Mouse (Mus musculus): ENCODE measurements around the gene Mob4. TPM values are rescaled to one million over a fixed set of nuclear protein-coding genes. Genes with fewer than 3 reads are reported as not detected.

Mob4 gene
- polyA plus RNA-seq, 1 experiment = 47.1 TPM

GRCm38 (mm10) chr1:55174558-55175034 lies 43.6 kb downstream of the Mob4 start:
- DNase-seq (ENCODE audit: extremely low spot score in 1 of 2, low spot score in 1 of 2) = no peak

GRCm38 (mm10) chr1:55179917-55180566 lies 49.0 kb downstream of the Mob4 start:
- DNase-seq (ENCODE audit: extremely low spot score in 1 of 2, low spot score in 1 of 2) = no peak

GRCm38 (mm10) chr1:55182392-55182791 lies 51.4 kb downstream of the Mob4 start:
- no peak for DNase-seq (ENCODE audit: extremely low spot score in 1 of 2, low spot score in 1 of 2)

- no peak for DNase-seq (ENCODE audit: extremely low spot score in 1 of 2, low spot score in 1 of 2)
Measured at GRCm38 (mm10) chr1:55185718-55186117, 54.7 kb downstream of the Mob4 start.

- DNase-seq (ENCODE audit: extremely low spot score in 1 of 2, low spot score in 1 of 2) = no peak
Measured at GRCm38 (mm10) chr1:55186592-55187210, 55.7 kb downstream of the Mob4 start.

GRCm38 (mm10) chr1:55192015-55192414 lies 61.0 kb downstream of the Mob4 start:
- no peak for DNase-seq (ENCODE audit: extremely low spot score in 1 of 2, low spot score in 1 of 2)

- no peak for DNase-seq (ENCODE audit: extremely low spot score in 1 of 2, low spot score in 1 of 2)
Measured at GRCm38 (mm10) chr1:55192824-55193223, 61.8 kb downstream of the Mob4 start.

GRCm38 (mm10) chr1:55193316-55193715 lies 62.3 kb downstream of the Mob4 start:
- DNase-seq (ENCODE audit: extremely low spot score in 1 of 2, low spot score in 1 of 2) = no peak

GRCm38 (mm10) chr1:55194064-55194915 lies 63.3 kb downstream of the Mob4 start:
- no peak for DNase-seq (ENCODE audit: extremely low spot score in 1 of 2, low spot score in 1 of 2)

- no peak for DNase-seq (ENCODE audit: extremely low spot score in 1 of 2, low spot score in 1 of 2)
Measured at GRCm38 (mm10) chr1:55195021-55195420, 64.0 kb downstream of the Mob4 start.

GRCm38 (mm10) chr1:55196327-55197003 lies 65.4 kb downstream of the Mob4 start:
- DNase-seq (ENCODE audit: extremely low spot score in 1 of 2, low spot score in 1 of 2) = no peak

GRCm38 (mm10) chr1:55198719-55199118 lies 67.7 kb downstream of the Mob4 start:
- no peak for DNase-seq (ENCODE audit: extremely low spot score in 1 of 2, low spot score in 1 of 2)

GRCm38 (mm10) chr1:55201850-55202752 lies 71.1 kb downstream of the Mob4 start:
- DNase-seq (ENCODE audit: extremely low spot score in 1 of 2, low spot score in 1 of 2) = peak; percentile 41 to 74

Other genes starting within 250 kb of the Mob4 start
- 15.9 and 18.9 TPM in 2 replicates for gene Ankrd44, start 204.8 kb upstream of the Mob4 start, polyA plus RNA-seq (2012; rRNA removed)
- 188 and 205 TPM in 2 replicates for gene Sf3b1, start 103.8 kb upstream of the Mob4 start, polyA plus RNA-seq (2012; rRNA removed)
- gene Coq10b, start 78.5 kb upstream of the Mob4 start, polyA plus RNA-seq (2012; rRNA removed) = 27.8 and 31.9 TPM in 2 replicates
- 180 and 187 TPM in 2 replicates for gene Hspe1, start 43.1 kb upstream of the Mob4 start, polyA plus RNA-seq (2012; rRNA removed)
- gene Hspd1, start 43.0 kb upstream of the Mob4 start, polyA plus RNA-seq (2012; rRNA removed) = 105 and 116 TPM in 2 replicates
- 19.5 and 21.7 TPM in 2 replicates for gene Rftn2, start 95.6 kb downstream of the Mob4 start, polyA plus RNA-seq (2012; rRNA removed)
- gene Mars2, start 105.9 kb downstream of the Mob4 start, polyA plus RNA-seq (2012; rRNA removed) = 3.7 and 4.8 TPM in 2 replicates
- not detected in 2 replicates for gene Boll, start 232.2 kb downstream of the Mob4 start, polyA plus RNA-seq (2012; rRNA removed)